Mouse (Mus musculus): ENCODE results near the gene Zfp362. TPM values are rescaled to one million over a fixed set of nuclear protein-coding genes. Genes with fewer than 3 reads are reported as not detected.

Zfp362 gene
- total RNA-seq, 2 experiments from 2014 or later, result 25.8 to 28.8 TPM

DNA sequence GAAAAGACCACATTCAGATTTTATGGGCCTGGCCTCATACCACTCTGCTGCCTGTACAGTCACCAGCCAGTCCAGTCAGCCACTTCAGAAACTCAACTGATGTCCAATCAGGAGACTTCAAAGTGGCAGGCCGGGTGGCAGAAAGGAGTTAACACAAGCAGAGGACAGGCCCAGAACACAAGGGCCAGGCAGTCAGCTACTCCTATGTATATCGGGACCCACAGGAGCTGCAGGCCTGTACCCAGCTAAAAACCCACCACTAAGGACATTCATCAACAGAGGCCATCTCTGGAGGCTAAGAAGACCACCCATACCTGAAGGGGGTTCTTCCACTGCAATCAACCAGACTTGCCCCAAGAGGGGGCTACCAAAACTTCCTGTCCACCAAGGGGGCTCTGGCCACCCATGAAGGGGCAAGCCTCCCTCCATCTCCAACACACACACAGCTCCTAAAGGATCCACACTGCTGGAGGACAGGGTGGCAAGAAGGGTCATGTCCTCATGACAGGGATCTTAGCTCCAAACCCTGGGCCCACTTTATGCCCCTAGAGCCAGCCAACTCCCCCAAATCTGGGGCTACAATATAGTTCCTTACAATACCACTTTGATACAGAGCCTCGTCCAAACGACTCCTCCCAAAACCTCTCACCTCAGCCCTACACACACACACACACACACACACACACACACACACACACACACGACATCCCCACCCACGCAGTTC lies 1.3 kb downstream of the Zfp362 start:
- DNase-seq (ENCODE audit: low spot score in 2 of 2), result no peak
- intact Hi-C loops (cut with DNase I), result no loop called here

DNA sequence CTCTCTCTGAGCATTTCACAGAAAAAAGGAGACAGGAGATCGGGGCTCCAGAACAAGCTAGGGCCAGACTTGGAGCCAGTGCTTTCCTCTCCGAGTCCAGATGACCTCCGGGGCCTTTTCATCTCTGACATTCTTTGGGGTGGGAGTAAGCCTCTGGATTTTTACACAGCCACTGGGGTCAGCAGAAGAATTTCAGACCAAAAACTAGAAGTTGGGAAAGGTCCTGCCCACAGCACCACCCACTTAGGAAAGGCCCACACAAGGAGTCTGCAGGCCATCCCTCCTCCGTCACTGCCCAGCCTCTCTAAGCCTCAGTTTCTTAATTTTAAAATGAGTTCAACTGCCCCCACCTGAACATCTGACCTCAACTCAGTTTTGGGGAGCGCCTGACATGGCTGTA lies 2.3 kb downstream of the Zfp362 start:
- no peak for DNase-seq (ENCODE audit: low spot score in 2 of 2)
- intact Hi-C loops (cut with DNase I), result no loop called here

GRCm38 (mm10) chr4:128801675-128802465 lies 4.0 kb downstream of the Zfp362 start:
- intact Hi-C loops (cut with DNase I), result no loop called here

GRCm38 (mm10) chr4:128796788-128797187 lies 9.1 kb downstream of the Zfp362 start:
- DNase-seq (ENCODE audit: low spot score in 2 of 2), result no peak
- intact Hi-C loops (cut with DNase I), result no loop called here

More at GRCm38 (mm10) chr4:128801675-128802465, 4.0 kb downstream of the Zfp362 start:
- no peak for DNase-seq (ENCODE audit: low spot score in 2 of 2)

GRCm38 (mm10) chr4:128795596-128795995 lies 10.2 kb downstream of the Zfp362 start:
- DNase-seq (ENCODE audit: low spot score in 2 of 2), result no peak

DNA sequence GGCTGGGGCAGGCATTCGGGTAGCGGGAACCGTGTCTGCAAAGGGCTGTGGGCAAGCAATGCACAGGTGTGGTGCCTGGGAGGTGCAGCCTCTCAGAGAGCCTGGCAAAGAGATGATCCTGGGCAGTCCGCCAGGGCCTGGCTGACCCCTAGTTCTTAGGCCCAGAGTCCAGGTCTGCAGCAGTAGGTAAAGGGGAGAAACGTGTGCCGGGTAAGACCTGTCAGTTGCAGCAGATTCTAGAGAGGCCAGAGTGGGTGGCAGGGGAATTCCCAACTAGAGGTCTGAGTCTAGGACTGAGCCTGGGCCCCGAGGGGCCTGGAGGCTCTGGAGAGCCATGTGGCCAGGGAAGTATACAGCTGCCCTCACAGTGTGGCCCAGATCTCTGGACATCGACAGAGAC lies 11.6 kb downstream of the Zfp362 start:
- no peak for DNase-seq (ENCODE audit: low spot score in 2 of 2)
- intact Hi-C loops (cut with DNase I), result no loop called here

More at GRCm38 (mm10) chr4:128795596-128795995, 10.2 kb downstream of the Zfp362 start:
- intact Hi-C loops (cut with DNase I), result no loop called here

GRCm38 (mm10) chr4:128793710-128794109 lies 12.1 kb downstream of the Zfp362 start:
- intact Hi-C loops (cut with DNase I), result no loop called here
- DNase-seq (ENCODE audit: low spot score in 2 of 2), result no peak

DNA sequence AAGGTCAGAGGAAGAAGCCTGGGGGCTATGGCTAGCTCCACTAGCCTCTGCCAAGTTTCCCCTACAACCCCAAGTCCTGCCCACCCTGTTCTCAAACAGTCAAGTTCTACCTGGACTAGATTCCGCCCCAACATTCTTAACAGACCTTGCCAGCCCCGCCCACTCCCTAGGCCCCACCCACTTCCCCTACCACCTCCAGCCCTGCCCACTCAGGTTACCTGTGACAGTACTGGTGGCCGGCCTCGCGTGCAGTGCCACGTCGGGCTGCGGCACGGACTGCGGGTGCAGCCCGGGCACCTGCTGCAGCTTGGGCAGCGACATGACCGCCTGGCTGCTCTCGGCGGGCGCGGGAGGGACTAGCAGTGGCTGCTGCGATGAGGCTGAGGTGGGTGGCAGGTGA lies 16.2 kb downstream of the Zfp362 start:
- no peak for DNase-seq (ENCODE audit: low spot score in 2 of 2)
- intact Hi-C loops (cut with DNase I), result no loop called here

DNA sequence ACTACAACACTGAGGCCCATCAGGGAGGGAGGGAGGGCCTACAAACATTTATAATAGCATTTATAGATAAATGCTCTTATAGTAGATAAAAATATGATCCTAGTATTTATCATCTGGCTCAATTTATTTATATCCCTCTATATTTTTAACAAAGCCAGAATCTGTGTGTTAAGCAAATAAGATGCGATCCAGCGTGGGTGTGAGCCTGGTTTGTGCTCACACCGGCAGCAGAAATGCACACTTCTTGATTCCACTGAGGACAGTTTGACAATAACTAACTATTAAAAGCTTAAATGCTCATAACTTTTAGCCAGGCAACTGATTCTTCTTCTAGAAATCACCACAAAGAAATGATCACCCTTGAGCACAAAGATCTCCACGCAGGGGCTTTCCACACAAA lies 17.7 kb downstream of the Zfp362 start:
- intact Hi-C loops (cut with DNase I), result no loop called here

DNA sequence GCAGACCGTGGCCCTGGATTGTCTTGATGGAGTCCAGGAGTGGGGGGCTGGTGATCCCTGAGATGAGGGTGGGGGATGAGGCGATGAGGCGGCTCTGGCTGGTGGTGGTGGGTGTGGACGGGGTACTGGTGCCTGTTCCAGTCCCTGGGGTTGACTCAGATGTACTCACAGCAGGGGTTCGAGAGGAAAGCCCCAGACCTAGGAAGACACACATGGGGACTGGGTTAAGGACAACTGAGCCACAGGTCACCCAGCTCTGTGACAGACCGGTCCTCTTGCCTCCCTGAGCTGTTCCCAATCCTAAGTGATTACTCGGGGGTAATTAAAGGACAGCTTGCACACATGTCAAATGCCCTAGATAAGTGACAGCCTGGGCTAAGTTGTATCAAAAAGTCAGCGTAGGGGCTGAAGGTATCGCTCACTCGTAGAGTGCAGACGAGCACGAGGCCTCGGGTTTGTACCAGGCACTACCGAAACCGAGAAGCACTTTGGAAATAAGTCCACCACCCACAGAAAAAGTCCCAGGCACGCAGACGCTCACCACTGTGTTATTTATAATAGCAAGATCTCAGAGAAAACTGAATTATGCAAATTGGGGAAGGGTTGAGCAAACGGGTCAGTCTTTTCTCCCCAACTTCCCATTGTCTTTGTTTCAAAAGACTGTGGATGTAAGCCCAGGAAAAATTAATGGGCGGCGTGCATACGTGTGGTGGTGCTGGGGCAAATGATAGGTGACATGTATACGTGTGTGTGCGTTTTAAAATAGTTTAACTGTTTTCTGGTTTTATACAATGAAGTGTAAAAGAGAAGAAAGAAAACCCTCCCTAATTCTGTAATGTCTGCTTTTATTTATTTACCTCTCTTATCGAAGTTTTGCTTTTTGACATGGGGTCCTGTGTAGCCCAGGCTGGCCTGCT lies 18.6 kb downstream of the Zfp362 start:
- intact Hi-C loops (cut with DNase I), result no loop called here
- peak in 1 of 2 experiments; percentile 59 for DNase-seq (ENCODE audit: low spot score in 2 of 2)

More for the DNA sequence above, 17.7 kb downstream of the Zfp362 start:
- peak in 1 of 2 experiments; percentile 43 for DNase-seq (ENCODE audit: low spot score in 2 of 2)

DNA sequence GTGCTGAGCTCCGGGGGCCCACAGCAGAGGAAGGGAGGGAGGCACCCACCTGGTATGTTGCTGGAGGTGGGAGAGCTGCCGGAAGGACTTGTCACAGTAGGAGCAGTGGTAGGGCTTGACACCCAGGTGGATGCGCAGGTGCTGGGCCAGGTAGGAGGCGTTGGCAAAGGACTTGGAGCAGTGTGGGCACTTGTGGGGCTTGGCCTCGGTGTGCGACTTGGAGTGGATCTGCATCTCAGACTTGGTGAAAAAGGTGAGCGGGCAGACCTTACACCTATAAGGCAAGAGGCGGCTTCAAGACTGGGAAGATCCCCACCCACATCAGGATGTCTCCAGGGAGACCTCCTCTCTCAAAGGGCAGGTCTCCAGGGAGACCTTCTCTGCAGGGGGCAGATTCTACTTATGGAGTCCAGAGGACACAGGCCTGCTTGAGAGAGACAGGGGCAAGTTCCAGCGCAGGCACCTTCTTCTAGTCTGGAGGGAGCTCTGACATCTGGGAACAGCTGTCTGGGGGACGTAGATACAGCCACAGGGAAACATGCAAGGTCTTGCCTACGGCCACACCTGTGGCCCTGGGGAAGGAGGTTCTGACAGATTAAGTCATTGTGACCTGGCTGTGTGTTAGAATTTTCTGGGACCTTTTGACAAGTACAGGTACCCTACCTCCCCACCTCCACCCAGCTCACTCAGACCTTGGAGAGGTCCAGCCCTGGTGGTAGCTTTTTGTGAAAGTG lies 19.8 kb downstream of the Zfp362 start:
- DNase-seq (ENCODE audit: low spot score in 2 of 2), result no peak
- intact Hi-C loops (cut with DNase I), result no loop called here

DNA sequence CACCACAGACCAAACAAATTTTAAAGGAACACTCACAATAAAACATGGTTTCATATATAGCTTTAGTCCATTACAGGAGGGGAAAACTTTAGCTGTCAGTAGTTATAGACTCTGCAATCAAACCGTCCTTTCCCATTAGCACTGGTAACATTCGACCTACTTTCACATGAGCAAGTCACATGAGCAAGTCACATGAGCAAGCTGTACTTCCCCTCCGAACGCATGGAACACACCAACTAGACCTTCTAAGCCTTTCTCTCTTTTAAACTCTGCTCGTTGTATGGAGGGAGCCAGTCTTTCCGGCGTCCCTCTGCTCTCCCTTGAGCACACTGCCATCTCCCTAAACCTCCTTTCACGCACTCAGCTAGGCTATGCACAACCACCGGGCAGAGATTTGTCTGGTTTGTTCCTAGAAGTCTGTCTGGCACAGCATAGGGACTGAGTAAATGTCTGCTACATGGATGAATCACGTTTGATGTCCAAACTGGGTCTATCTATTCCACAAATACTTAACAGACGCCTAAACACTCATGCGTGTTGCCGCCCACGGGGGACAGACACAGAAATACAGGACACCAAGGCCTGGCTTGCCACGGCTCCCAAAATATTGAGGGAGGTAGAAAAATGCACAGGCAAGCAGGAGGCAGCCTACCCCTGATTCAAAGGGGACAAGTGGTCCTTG lies 20.8 kb downstream of the Zfp362 start:
- intact Hi-C loops (cut with DNase I), result no loop called here
- peak in 1 of 2 experiments; percentile 80 for DNase-seq (ENCODE audit: low spot score in 2 of 2)

DNA sequence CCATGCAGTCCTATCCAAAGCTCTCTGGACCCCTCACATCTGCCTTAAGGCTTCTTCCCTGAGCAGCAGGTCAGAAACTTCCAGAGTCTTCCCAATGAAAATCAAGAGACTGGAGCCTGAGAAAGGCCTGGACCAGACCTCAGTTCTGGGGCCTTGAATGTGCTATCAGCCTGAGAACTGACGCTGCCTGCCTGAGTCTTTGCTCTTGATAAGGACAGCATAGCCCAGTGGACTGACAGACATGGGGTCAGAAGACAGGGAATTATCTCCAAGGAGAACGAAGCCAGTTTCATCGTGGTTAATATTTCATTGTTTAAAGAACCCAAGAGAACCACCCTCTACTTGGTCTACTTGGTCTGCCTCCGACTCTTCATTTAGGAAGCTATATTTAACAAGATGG lies 23.2 kb downstream of the Zfp362 start:
- DNase-seq (ENCODE audit: low spot score in 2 of 2), result no peak
- intact Hi-C loops (cut with DNase I), result no loop called here

DNA sequence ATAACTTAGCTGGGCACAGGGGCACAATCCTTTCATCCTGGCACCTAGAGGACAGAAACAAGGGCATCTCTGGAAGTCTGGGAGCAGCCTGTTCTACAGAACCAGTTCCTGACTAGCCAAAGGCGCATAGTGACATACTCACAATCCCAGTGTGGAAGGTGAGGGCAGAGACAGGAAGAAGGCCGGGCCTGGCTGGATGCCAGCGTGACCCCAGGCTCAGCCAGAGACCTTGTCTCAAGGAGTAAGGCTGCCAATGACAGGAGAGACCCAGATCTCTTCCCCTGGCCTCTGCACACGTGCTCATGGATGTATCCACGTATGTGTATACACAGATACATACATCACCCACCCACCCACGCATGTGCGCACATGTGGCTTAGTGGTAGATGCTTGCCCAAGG lies 23.8 kb downstream of the Zfp362 start:
- DNase-seq (ENCODE audit: low spot score in 2 of 2), result no peak
- intact Hi-C loops (cut with DNase I), result no loop called here

GRCm38 (mm10) chr4:128777593-128777992 lies 28.3 kb downstream of the Zfp362 start:
- intact Hi-C loops (cut with DNase I), result loop anchor here (1.0 to 5.0 kb wide), 3 partner anchors 50 to 165 kb away; no protein-coding TSS in a partner anchor
- peak in 1 of 2 experiments; percentile 71 for DNase-seq (ENCODE audit: low spot score in 2 of 2)

DNA sequence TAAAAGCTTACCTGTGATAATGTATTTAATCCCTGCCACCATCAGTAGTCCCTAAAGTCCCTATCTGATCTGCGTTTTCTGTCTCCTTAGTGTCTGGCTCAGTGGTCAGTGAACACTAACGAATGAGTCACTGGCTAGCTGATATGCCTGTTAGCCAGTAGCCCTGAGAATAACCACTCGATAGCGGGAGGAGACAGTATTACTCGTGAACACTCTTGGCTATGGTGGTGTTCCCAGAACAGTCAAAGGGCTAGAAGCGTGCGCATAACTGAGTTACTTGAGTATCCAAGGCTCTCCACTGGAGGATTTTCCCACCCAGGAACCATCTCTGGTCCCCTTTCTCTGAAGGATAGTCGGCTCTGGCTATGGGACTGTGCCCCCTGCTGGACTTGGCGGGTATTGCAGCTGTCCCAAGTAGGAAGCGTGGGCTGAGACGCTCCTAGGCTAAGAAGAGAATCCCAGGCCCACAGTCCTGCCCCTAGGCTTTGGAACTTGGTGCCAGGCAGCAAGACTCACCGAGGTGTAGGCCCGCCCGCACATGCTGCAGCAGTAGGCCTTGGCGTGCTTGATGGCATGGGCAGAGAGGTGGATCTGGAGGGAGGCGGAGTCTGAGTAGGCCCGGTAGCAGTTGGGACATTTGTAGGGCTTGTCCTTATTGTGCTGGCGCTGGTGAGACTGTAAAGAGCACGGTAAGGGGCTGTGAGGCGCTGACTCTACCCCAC lies 29.1 kb downstream of the Zfp362 start:
- DNase-seq (ENCODE audit: low spot score in 2 of 2), result peak; percentile 60 to 69
- intact Hi-C loops (cut with DNase I), result loop anchor here (1.0 to 5.0 kb wide), 3 partner anchors 49 to 164 kb away; no protein-coding TSS in a partner anchor

DNA sequence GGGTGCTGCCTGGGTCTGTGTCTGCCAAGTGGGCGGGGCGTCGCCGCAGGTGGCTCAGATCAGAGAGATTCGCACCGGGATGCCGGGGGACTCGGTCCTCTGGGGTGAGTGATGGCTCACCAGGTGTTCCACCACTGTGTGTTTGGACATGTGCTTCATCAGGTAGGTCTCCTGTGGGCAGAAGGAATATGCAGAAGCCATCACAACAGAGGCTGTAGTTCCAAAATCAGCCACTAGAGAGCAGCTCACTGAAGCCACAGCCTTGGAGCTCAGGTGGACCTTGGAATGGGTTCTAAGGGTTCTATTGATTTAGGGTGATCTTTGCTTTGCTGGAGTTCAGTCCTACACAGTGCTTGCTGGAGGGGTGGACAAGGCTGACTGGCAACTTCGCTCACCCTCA lies 31.4 kb downstream of the Zfp362 start:
- peak; percentile 50 to 56 for DNase-seq (ENCODE audit: low spot score in 2 of 2)
- intact Hi-C loops (cut with DNase I), result loop anchor here (2.0 kb wide), 1 partner anchor 84 kb away; no protein-coding TSS in a partner anchor

DNA sequence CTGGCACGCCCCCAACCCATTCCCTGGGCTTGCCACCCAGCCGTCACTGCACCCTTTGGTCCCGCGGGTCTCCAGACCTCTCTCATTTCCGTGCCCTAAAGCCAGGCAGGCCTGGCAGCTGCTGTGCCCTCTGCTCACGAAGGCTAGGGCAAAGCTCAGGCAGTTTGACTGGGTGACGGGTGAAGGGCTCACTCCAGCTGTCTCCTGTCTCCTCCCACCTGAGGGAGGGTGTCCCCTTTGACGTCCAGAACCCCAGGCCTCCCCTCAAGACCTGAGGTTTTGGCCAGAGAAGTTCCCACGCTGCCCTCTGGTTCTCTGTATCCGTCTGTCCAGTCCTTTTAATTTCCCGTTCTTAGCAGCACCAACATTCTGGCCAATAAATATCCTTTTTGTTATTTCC lies 32.0 kb downstream of the Zfp362 start:
- intact Hi-C loops (cut with DNase I), result loop anchor here (2.0 kb wide), 1 partner anchor 85 kb away; no protein-coding TSS in a partner anchor

More for the DNA sequence above, 32.0 kb downstream of the Zfp362 start:
- DNase-seq (ENCODE audit: low spot score in 2 of 2), result no peak

Data from left cerebral cortex, postnatal 25 days (tissue).